Mouse (Mus musculus): ENCODE results near the gene Slc10a1.

The Slc10a1 gene

GRCm38 (mm10) chr12:80968605-80969004, at the start of gene Slc10a1:
Gene Slc10a1 (minus strand): TSS chr12:80968705.
- DNase-seq (ENCODE audit: low read depth, low spot score), result no peak

DNA sequence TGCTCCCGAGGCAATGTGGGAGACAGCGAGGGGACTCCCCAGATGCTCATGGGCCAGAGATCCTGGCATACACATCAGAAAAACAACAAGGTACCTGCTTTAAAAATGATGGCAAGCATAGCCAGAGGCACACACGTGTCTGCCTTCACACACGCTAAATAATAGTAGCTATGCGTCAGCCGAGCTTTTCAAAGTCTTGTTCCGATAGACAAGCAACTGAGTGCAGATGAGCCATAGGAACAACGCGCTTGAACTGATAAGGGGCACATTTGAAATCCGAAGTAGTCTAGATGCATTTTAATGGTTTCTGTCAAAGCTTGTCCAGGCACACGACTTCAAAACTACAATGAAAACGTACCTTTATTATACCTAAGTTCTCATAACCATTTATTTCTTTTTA, 49.1 kb upstream of the Slc10a1 start:
- no peak for DNase-seq (ENCODE audit: low read depth, low spot score)

DNA sequence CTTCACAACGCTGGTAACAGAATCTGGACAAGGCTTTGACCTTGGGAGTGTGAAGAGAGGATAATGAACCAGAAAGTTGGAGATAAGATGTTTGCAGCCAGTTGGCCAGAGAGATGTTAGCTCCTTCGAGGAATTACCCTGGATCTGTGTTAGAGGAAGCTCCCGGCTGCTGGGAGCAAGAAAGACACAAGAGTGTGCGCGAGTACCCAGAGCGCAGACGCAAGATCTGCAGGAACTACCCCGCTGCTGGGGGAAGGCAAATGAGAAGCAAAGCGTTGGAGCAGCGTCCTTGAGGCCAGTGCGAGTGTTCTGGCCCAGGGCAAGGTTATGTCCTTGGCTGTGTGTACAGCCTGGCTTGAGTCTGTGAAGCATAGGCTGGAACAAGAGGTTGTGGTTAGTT, 45.0 kb upstream of the Slc10a1 start:
- peak; percentile 39 for DNase-seq (ENCODE audit: low read depth, low spot score)

GRCm38 (mm10) chr12:81011994-81012393, 43.5 kb upstream of the Slc10a1 start:
- no peak for DNase-seq (ENCODE audit: low read depth, low spot score)

DNA sequence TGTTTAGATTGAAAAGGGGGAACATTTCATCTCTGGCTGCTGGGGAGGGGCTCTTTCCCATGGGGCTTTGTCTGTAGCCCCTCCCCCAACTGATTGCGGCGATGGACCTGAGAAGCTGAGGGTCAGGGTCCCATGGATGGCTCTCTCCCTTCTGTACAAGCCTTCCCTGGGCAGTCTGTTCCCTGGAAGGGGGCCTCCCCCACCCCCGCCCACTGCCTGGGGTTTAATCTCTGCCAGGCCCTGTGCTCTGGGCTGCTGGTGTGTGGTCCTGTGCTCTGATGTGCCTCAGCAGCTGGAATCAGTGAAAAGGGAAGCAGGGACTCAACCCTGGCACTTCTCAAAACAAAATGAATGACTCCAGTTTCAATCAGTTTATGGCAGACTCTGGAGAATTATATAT, 41.3 kb upstream of the Slc10a1 start:
- no peak for DNase-seq (ENCODE audit: low read depth, low spot score)

DNA sequence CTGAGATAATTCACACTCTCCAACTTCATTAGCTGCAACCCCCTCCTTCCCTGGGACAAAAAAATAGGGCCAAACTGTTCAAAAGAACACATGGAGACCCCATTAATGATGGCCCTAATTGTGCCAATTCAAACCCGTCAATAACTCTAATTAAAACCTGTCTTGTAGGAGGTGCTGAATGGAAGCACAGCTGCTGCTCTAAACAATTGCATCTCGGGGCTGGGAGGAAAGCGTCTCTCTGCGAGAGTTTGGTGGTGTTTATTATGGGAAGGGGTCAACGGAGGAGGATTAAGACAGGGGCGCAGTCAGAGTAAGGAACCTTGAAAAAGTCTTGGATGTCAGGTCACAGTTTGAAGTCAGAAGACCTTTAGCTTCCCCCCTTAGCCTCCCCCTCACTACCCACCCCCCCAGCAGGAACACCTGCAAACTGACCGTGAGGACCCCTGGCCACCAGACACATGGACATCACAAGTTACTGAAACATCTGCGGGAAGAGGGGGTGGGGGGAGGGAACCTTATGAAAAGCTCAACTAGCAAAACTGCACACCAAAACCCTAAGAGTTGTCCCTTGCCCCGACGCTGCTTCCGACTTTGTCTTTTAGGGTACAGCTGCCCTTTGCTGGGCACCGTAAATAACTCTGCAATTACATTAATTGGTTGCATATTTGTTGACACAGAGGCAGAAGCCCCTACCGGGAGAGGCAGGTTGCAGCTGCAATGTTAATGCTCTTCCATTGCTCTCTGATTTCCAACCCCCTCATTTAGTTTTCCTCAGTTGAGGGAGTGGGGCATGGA, 34.5 kb upstream of the Slc10a1 start:
- DNase-seq (ENCODE audit: low read depth, low spot score), result no peak

DNA sequence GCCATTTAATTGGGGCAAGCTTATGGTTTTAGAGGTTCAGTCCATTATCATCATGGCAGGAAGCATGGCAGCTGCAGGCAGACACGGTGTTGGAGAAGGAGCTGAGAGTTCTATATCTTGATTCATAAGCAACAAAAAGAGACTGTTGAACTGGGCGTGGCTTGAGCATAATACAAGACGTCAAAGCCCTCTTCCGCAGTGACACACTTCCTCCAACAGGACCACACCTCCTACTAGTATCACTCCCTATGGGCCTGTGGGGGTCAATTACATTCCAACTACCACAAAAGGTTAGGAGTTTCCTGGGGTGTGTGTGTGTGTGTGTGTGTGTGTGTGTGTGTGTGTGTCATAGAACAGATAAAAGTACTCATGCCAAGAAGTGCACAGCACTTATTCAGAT, 32.4 kb upstream of the Slc10a1 start:
- no peak for DNase-seq (ENCODE audit: low read depth, low spot score)

- peak; percentile 11 for DNase-seq (ENCODE audit: low read depth, low spot score)
Observed at GRCm38 (mm10) chr12:80998528-80999221, 30.2 kb upstream of the Slc10a1 start.

- DNase-seq (ENCODE audit: low read depth, low spot score), result no peak
Observed at GRCm38 (mm10) chr12:80997652-80998051, 29.1 kb upstream of the Slc10a1 start.

GRCm38 (mm10) chr12:80995326-80995725, 26.8 kb upstream of the Slc10a1 start:
- no peak for DNase-seq (ENCODE audit: low read depth, low spot score)

DNA sequence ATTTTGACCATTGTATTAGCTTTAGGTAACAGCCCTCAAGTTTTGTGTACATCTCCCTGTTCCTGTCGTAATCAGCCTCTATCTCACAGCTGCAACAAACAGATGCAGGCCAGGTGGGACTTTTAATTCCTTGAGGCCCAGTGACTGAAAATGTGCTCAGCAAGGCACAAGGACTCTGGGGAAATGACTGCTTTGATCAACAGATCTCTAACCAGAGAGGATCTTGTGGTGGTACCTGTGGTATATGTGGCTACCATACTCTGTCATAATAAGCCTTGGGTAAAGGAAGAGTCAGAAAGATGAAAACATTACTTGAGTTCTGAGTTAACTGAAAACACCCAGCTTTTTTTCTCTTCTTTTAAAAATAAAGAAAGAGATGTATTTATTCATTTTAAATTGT, 25.3 kb upstream of the Slc10a1 start:
- no peak for DNase-seq (ENCODE audit: low read depth, low spot score)

- no peak for DNase-seq (ENCODE audit: low read depth, low spot score)
Observed at GRCm38 (mm10) chr12:80992540-80993122, 24.1 kb upstream of the Slc10a1 start.

DNA sequence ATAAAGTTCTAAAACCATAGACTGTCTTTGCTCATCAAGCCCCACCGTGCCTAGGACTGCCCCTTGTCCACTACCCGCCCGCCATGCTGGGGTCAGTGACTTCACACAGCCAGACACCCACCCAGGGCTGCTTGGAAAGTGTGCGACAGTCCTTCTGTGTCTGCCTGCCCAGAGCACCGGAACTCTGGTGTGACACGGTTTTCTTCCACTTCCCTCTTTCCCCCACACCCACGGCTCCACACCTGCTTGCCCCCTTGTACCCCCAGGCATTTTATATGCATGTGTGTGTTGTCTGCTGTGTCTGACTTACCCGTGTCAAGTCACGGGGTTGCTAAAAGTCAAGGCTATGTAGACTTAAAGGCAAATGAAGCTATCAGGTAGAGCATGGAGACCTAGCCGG, 23.3 kb upstream of the Slc10a1 start:
- DNase-seq (ENCODE audit: low read depth, low spot score), result no peak

DNA sequence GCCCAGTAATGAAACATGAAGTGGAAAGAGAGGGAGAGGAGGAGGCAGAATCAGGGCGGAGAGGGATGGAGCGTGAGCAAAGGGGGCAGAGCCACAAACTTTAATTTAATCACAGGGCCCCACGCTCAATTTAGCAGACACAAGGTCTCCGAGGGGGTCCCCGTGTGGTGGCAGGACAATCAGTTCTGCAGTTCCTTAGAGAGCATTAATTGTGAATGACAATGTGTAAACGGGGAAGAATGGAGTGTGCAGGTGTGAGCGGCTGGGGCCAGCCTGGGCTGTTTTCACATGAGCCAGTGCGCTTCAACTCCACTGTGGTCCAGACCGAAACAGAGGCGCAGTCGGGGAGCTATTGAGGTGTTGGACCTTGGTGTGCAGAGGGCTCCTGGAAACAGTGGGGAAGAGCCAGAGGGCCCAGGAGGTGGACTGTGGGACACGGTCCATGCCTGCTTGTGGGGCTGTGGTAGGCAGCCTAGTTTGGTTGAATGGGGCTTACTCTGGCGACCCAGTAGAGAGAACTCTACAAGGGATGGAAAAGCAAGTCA, 22.5 kb upstream of the Slc10a1 start:
- no peak for DNase-seq (ENCODE audit: low read depth, low spot score)

DNA sequence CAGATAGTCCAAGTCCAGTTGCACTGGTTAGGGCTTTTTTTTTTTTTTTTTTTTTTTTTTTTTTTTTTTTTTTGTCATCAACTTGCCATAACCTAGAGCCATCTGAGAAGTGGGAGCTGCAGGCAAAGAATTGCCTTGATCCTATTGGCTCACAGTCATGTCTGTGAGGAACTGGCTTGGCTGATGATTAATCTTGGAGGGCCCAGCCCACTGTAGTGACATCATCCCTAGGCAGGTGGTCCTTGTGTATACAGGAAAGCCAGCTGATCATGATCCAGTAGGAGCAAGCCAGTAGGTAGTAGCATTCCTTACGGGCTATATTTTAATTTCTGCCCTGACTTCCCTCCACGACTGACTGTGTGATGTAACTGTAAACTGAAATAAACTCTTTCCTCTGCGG, 19.8 kb upstream of the Slc10a1 start:
- no peak for DNase-seq (ENCODE audit: low read depth, low spot score)

- no peak for DNase-seq (ENCODE audit: low read depth, low spot score)
Observed at GRCm38 (mm10) chr12:80986628-80987027, 18.1 kb upstream of the Slc10a1 start.

DNA sequence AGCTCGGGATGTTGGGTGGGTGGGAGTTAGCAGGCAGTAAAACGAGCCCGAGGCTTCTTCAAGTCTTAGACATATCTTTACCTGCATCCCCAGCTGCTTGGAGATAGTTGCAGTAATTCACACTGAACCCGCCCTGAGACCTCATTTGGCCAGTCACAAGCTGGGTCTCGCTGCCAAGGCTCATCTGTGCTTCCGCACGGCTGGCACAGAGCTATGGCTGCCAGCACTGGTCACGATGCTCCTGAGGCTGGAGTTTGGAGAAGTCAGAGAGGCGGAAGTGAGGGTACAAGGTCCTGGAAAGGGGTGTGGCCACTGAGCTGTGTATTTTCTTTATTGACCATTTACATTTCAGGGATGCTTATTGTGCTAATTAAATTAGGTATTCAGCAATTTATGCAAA, 15.2 kb upstream of the Slc10a1 start:
- no peak for DNase-seq (ENCODE audit: low read depth, low spot score)

GRCm38 (mm10) chr12:80982326-80982725, 13.8 kb upstream of the Slc10a1 start:
- peak; percentile 47 for DNase-seq (ENCODE audit: low read depth, low spot score)

DNA sequence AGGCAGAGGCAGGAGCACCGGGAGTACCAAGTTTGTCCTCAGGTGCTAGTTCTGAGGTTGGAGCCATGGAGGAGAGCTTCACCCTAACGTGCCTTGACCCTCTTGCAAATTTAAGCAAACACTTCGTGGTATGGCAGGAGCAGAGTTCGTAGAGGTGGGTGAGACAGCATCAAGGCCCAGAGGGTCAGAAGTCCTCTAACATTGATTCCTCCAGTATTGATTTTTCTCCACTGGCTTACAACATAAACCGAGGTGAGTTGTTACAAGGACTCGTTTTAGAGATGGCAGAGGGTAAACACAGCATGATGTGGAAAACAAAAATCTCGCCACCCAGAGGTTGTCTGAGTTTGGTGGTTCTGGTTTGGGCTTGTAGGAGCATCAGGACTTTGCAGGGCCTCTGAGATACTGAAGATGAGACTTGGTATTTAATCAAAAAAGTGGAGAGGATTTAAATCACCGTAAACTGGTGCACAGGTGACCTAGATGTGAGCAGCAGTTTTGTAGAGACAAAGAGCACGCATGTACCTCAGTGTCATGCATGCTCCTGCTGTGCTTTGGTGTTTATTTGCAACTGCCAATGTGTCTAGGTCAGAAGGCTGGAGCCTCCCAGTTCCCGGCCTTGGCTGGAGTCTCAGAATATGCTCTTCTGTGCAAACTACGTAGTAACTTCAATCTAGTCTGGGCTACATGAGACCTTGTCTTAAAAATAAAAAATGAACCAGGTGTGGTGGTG, 7.6 kb upstream of the Slc10a1 start:
- no peak for DNase-seq (ENCODE audit: low read depth, low spot score)

DNA sequence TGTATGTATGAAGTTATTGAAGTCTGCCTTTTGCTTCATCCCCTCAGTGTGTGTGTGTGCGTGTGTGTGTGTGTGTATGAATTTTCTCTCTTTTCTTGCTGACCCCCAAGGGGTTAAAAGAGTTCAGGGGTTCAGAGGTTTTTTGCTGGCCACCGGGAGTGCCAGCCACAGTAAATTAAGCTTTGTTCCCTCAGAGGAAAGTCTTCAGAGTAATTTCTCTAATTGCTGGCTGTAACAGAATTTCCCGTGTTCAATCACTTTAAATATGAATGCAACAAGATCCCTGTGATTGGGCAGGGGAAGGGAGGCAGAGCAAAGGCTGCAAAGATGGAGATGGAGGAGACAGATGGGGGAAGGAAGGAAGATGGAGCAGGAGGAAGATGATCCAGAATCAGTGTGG, 3.3 kb upstream of the Slc10a1 start:
- no peak for DNase-seq (ENCODE audit: low read depth, low spot score)

DNA sequence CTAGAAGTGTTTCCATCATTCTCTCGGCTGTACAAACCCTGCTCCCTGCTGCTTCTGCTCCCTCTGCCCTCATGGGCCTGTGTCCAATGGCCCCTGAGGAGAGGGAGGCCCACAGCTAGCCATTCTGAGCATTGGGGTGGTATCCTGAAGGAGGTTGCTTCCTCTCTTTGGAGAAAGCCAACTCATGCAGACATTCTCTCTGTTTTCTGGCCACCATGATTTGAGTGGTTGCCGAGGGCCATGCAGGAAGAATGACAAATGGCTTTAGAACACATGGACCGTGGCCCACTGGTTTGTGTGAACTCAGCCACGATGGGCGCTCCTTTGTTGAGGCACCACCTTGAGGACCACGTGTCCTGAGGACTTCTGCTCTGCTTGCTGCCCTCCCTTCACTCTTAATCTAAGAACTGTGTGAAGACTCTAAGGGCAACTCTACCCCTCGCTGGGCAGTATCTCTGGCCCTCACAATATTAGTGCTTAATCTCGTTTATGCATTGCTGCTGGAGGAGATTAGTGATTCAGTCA, 1.7 kb upstream of the Slc10a1 start:
- no peak for DNase-seq (ENCODE audit: low read depth, low spot score)

DNA sequence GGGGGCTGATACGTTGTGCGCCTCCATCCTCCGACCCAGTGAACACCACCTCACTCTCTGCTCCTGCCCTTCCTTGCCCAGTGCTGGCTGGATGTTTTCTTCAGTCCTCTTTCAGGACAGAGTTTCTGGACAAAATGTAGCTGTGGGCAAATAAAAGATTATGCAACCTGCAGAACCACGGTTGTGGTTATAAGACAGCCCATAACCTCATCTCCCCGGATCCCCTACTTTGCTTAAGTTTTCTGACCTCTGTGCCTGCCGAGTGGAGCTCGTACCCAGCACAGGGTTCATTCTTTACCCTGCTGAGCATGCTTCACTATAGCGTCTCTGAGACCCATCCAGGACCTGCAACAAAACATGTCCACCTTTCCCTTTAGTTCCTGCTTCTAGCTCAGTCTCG, 587 bp downstream of the Slc10a1 start:
- no peak for DNase-seq (ENCODE audit: low read depth, low spot score)
